Mouse (Mus musculus) myocyte (in vitro differentiated cells): ENCODE measurements around the gene Sipa1.

ENCODE experiments used
- CEBPB ChIP-seq: IDR thresholded peaks from 2 replicates; pipeline ENCODE4 v1.6.1; 2011; ENCODE audit warnings: mild to moderate bottlenecking, moderate library complexity; ENCODE audit not compliant: poor library complexity, insufficient read depth, severe bottlenecking
- E2F4 ChIP-seq: IDR thresholded peaks from one replicate; pipeline ENCODE4 v1.6.1; 2011; ENCODE audit warnings: mild to moderate bottlenecking, control low read depth, moderate library complexity; ENCODE audit not compliant: insufficient read depth
- MYOD1 ChIP-seq, 3 experiments: IDR thresholded peaks; one replicate each; pipeline ENCODE4 v1.6.1; 2011; ENCODE audit warnings: control low read depth in 2 of 3, low read depth in 2 of 3, mild to moderate bottlenecking in 2 of 3, moderate library complexity in 1 of 3; ENCODE audit not compliant: insufficient read length in 2 of 3, control insufficient read depth in 1 of 3
- MYOG ChIP-seq, 3 experiments: IDR thresholded peaks; one replicate each; pipeline ENCODE4 v1.6.1; 2011; ENCODE audit warnings: control low read depth in 2 of 3, low read depth in 2 of 3, mild to moderate bottlenecking in 2 of 3; ENCODE audit not compliant: insufficient read length in 2 of 3, control insufficient read depth in 1 of 3, insufficient read depth in 1 of 3
- POLR2A ChIP-seq: IDR thresholded peaks from one replicate; pipeline ENCODE4 v1.6.1; 2011; ENCODE audit warnings: low read depth, mild to moderate bottlenecking, control low read depth, moderate library complexity; ENCODE audit not compliant: insufficient read length
- POLR2AphosphoS2 ChIP-seq: IDR thresholded peaks from one replicate; pipeline ENCODE4 v1.6.1; 2011; ENCODE audit warnings: low read depth, control low read depth; ENCODE audit not compliant: insufficient read length
- TCF12 ChIP-seq: IDR thresholded peaks from one replicate; pipeline ENCODE4 v1.6.1; 2011; ENCODE audit warnings: mild to moderate bottlenecking, control low read depth; ENCODE audit not compliant: poor library complexity, insufficient read depth, severe bottlenecking
- USF1 ChIP-seq: IDR thresholded peaks from one replicate; pipeline ENCODE4 v1.6.1; 2011; ENCODE audit warnings: low read depth, mild to moderate bottlenecking, control low read depth, moderate library complexity

GRCm38 (mm10) chr19:5648401-5649297 lies 14.9 kb downstream of the Sipa1 start:
- TF ChIP-seq POLR2A (peak; percentile 55), E2F4 (no peak), MYOG (IDR thresholded peaks at IDR 0.05; ENCODE audit: control insufficient read depth in 1 of 3, insufficient read depth in 1 of 3, insufficient read length in 2 of 3, low read depth in 2 of 3) (no peak), USF1 (no peak), MYOD1 (IDR thresholded peaks at IDR 0.05; ENCODE audit: control insufficient read depth in 1 of 3, insufficient read length in 2 of 3, low read depth in 2 of 3) (no peak), CEBPB (peak; percentile 58), POLR2AphosphoS2 (peak; percentile 87), TCF12 (no peak)
